In the genomic region with DNA sequence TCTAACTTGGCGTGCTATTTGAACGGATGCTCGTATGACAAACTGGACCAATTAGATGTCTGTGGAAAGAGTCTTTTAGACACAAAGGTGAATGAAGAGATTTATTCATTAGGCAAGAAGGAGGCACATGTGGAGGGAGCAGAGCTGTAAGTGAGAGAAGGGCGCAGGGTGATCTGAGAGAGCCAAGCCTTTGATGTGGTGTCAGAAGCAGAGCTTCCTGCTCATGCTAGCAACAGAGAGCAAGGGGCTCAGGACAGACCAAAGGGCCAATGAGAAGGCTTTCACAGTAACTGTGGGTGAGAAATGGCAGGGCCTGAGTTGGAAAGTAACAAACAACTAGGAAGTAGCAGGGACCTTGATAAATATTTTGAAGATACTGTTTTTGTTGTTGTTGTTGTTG, we compare ENCODE assay signal across 20 mouse cellular contexts.
DNase-seq lines count a peak whose midpoint lies in the region; ATAC-seq lines count a peak whose summit lies in the region.
"Had no signal": no experiment of that assay in that cellular context is flagged by ENCODE, and none has a peak within 500 bp of the region (broad histone marks: within the 10 kb centered on the region; RNA-seq: fewer than 3 reads in every experiment).

No protein-coding gene starts in this region.

- ATAC-seq in activated CD4-positive, CD25-positive, alpha-beta regulatory T cell, adult 4 months: peak; percentile 86
- ATAC-seq: forebrain, embryonic 13.5 days; Patski had no signal

- DNase-seq in CD4-positive, CD25-positive, alpha-beta regulatory T cell, adult 2 months (ENCODE audit: low read depth, low spot score): peak; percentile 37
- peak; percentile 19 to 47 for DNase-seq in natural killer cell, adult 2 months (ENCODE audit: low spot score in 2 of 2)
- peak; percentile 35 for DNase-seq in thymus, postnatal 14 days
- no peak for DNase-seq in retina, embryonic 14.5 days (ENCODE audit: low spot score)
- no peak for DNase-seq in lung, postnatal 4 days
- DNase-seq in cerebellum, adult 9-10 months: no peak
- no peak for DNase-seq in left cerebral cortex, adult 8-10 months (ENCODE audit: low spot score in 2 of 2)
- DNase-seq: cerebellum, adult 8-10 months; cerebellum, postnatal 36 days; gastrocnemius, postnatal 10 days; heart, postnatal 10 days; kidney, adult 2 months; kidney, postnatal 36 days; lung, embryonic 14.5 days; lung, postnatal 14 days; retina, postnatal 1 day; right cerebral cortex, postnatal 25 days had no signal

Comparison
In these comparisons a context has a peak if more than half of its experiments do, and no peak if none do; other contexts are left out.
1. DNase-seq: peak in CD4-positive, CD25-positive, alpha-beta regulatory T cell, adult 2 months (single experiment), natural killer cell, adult 2 months (2 of 2) and thymus, postnatal 14 days (single experiment); none in retina, embryonic 14.5 days (single experiment), lung, postnatal 4 days (0 of 2), cerebellum, adult 9-10 months (single experiment) and left cerebral cortex, adult 8-10 months (0 of 2).